Mouse (Mus musculus) cerebellum, adult 8-10 months (tissue): Measurements from ENCODE around the gene Gm42906.

Source experiments
- DNase-seq: peaks from one replicate; pipeline ENCODE4 v3.0.0; 2022

The Gm42906 gene

DNA sequence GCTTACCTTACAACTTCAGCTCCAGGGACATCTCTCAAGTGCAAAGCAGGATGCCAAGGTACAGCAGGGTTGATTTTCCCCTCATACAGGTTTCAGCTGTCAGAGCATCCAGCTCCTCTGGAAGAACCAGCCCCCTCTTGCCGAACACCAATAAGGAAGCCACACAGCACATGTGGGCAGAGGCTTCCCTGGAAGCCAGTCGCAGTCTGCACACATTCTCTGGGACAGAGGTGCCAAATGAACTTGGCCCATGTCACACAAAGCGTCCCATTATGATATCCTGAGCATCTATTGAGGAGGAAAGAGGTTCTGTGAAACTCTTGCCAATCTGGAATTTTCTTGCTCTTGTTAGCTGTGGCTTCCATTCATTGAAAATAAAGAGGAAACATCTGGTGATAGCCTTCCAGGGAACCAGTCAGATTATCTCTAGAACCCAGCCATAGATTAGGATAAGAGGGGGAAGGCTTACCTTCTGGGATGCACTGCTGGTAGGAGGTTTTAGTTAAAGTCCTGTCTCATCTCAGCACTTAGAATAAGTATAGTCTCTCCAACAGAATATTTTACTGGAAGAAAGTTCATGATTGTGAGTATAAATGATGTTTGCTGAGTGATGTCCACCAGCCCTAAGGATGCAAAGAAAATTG lies at the start of gene Gm42906:
Gene Gm42906, minus strand, starts transcription at position 51 of the 644 bp plus-strand sequence.
- DNase-seq = no peak

DNA sequence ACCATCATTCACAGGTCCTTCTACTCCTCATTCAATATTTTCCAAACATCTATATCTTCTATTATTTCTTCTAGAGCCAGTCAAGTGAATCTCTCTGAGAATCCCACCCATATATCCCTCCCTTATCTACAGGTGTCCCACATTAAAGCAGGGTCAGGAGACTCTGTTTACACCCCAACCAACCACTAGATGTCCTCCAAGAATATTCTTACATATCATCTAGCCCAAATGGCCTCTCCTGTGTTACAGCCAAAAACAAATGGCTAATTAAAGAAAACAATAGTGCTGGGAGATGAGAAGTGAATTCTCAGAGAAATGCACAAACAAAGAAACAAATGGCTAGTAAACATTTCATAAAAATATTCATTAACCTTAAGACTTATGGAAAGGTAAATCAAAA lies 17.7 kb upstream of the Gm42906 start:
- no peak for DNase-seq

DNA sequence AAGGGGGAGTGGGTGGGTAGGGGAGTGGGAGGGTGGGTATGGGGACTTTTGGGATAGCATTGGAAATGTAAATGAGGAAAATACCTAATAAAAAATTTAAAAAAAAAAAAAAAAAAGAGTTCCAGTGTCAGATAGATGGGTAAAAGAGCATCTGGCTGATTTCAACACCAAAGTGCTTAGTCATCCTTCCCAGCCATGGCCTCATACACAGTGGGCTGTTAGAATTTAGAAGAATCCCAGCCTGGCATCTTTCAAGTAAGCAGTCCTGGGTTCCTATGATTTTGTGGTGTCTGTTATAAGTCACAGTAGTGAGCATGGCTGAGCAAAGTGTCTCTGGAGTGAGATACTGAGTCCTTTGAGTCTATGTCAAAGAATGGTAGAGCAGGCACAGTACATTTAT lies 7.1 kb upstream of the Gm42906 start:
- DNase-seq = no peak

DNA sequence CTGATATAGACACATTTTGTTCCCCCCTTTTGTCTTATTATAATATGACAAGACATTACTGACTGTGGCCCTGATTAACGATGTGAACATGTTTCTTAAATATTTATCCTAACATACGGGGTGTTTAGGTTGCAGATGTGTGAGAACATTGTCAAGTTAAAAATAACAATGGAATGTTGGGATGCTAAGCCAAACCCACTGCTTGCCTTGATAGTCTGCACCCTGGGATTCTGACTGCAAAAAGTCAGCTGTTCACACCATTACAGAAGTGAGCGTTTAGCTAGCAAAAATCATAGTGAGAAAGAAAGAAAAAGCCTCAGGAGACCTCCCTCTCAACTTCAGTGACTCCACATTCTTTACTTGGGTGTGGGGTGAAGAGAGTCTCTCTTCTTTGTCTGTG lies 1.5 kb downstream of the Gm42906 start:
- DNase-seq = no peak

DNA sequence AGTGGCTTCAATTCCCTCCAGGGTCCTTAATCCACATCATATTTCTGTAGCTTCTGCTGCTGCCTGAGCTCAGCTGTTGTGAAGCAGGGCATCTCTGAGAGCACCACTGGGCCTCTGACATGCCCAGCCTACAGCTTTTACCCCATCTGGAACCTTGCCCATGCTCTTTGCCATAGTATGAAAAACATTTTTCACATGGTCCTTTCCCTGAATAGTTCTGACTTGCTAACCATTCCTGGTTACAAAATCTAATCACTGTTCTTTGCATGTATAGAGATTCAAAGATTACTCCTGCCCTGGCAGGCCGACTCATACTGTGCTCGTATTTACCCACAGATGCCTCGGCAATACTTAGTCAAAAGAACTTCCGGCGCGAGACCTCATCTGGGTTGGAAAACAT lies 5.3 kb downstream of the Gm42906 start:
- DNase-seq = no peak

DNA sequence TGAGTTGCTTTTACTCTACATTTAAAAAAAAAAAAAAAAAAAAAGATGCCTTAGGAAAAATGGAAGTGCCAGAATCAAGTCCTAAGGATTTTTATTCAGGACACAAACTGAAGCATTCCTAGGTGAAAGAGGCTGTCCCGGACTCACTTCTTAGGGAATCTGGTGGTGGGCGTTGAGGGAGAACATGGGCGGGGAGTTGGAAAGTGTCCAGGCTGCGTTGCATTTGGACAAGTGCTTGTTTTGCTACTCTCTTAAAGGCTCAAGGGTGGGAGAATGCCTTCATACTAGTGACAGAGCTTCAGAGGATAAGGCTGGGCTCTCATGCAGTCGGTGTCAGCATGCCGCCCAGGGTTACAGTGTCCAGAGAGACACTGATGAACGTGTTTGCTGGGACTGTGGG lies 6.1 kb downstream of the Gm42906 start:
- DNase-seq = no peak

DNA sequence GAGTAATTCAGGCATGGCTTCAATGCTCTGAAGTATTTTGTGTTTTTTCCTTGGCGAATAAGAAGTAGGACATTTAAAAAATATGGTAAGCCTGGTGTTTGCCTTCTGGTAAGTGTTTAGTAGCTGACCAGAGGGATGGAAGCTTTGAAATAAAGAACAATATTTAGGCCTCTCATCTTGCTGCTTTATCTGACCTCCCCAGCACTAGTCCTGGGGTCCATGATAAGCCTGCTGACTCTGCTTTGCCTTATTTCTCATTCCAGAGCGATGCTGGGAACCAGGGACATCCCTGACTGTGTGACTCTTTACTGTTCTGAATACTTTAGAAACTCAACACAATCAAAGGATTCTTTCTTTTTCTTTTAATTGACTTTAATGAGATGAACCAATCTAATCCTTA lies 9.4 kb downstream of the Gm42906 start:
- no peak for DNase-seq

DNA sequence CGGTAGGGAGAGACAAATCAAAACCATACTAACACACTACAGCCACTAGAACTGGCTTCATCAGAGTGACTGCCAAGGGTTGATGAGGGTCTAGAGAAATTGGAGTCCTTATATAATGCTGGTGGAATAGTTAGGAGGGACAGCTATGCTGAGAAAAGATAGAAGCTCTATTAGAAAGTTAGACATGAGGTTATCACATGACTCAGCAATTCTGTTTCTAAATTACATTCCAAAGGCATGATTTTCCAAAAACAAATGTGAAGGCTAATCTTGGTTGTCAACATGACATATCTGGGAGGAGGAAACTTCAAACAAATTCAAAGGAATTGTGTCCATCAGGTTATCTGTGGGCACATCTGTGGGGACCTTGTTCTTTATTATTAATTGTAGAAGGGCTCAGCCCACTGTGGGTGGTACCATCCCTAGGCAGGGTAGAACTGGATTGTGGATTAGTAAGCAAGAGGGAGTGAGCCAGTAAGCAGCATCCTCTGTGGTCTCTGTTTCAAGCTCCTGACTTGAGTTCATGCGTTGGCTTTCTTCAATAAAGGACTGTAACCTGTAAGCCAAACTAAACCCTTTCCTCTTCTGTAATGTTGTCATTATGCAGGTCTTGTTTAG lies 10.4 kb downstream of the Gm42906 start:
- no peak for DNase-seq

DNA sequence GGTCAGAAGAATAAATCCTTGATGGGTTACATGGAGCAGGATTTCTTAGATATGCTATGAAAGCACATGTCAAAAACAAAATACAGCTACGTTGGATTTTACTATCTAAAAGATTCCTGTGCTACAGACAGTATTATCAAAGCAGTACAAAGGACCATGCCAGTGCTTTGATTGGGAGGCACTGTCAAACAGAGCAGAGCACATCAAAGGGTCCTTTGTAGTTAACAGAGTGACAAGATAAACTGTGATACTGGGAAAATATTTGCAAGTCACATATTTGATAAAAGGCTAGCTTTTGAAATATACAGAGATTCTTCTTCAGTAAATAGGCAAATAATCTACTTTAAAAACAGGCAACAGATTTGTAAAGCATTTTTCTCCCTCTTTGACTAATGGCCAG lies 11.0 kb downstream of the Gm42906 start:
- DNase-seq = no peak

DNA sequence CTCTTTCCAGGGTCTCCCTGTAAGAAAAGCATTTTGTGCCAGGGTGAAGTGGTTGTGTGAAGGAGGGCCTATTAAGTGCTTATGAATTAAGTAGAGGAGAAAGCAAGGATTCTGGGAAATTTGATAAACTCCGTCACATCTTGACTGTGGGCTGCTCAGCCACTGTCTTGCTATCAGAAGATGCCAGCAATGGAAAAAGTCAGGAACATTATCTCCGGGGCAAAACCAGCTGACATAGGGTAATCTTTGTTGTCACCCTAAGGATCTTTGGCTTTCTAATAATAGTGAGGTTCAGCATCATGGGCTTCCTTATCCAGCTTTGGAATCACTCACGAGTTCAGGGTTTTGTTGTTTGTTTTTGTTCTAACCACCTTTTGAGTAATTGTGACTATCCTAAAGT lies 14.3 kb downstream of the Gm42906 start:
- DNase-seq = no peak

DNA sequence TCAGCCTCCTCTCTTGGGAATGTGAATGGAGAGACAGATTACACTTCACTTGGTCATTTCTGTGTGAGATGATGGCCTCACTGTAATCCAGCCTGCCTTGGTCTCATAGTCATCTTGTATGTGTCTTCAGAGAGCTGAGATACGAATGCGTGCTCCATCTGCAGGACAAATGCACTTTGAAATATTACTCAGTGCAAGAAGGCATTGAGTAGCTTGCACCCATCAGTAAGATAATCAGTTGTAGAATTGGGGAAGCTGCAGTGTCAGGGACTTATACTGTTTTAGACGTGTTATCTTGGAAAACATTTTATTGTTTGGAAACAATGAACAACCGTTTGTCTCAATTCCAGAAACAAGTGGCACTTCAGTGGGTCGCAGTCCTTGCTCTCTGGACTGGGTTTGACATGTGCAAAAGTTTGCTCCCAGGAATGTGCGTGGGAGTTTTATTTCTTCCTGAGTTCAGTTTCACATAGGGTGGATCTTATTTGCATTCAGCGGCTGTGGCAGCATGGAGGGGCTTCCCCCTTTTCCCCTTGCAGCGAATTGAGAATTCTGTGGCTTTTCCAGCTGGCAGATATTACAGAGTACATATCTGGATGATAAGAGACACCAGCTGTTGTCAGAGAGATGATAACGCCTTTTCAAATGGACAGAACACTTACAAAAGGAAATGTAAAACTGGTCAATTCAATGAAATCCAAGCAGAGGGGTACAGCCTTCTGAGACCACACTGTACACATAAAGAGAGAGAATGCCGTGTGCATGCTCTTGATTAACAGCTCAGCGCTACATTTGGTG lies 15.1 kb downstream of the Gm42906 start:
- no peak for DNase-seq

DNA sequence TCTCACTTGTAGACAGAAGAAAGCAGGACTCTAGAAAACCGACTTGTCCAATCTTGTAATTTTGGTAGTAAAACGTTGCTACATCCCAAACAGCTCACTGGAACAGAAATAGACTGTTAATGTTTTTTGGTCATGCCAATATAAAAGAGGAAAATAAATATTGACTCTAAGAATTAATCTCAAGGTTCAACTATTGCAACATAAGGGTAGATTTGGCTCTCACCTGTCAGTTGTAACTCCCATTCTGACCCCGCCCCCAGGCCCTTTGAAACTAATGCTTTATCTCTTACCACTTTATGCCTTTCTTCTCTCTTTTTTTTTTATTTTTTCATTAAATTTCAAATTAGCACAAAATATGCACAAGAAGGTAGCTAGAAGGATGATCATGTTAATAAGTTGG lies 18.0 kb downstream of the Gm42906 start:
- DNase-seq = no peak

DNA sequence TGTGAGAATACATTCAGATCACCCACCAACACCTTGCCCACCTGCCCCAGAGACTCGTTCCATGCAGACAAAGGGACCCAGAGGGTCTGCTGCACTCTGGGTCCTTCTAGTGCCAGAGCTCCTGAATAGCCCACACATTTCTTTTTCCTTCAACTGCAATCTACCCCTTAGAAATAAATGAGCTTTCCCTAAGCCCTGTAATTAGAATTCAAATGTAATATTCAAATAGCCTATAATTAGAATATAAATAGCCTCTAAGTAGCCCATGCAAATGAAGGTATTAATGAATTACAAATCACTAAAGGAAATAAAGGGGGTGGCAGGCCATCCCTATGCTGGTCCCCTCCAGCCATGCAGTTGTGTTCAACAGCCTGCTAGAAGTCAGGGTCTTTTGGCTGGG lies 18.7 kb downstream of the Gm42906 start:
- DNase-seq = no peak

DNA sequence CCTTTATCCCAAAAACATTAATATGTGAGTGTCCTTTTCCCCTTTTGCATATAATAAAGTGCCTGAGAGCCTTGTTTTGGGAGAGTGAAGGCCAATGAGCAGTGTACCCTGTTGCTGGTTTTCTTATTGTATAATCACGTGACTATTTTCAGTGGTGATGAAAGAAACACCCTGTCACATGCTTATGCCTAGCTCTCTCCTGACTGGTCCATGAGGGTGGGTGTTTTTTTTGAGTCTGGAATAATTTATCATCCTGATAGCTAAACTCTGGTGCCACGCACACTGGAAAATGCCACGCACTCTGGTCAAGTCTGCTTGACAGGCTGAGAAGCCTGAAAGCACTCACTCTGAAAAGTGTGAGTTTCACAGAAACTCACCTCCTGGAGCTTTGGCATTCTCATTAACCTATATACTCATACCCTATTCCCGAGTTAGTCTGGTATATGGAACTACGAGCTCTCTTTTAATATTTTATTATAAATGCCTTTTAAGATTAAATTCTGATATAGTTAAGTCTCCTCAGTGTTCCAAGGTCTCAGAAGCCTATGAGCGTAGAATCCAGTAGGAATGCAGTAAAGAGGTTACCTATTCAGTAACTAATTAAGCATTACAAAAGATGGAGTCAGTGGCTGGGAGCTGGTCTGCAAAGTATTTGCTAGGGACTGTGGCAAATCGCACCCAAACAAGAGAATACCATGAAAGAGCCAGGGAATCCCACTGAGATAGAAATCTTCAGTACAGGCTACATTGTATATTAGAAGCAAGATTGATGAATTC lies 19.7 kb downstream of the Gm42906 start:
- no peak for DNase-seq

DNA sequence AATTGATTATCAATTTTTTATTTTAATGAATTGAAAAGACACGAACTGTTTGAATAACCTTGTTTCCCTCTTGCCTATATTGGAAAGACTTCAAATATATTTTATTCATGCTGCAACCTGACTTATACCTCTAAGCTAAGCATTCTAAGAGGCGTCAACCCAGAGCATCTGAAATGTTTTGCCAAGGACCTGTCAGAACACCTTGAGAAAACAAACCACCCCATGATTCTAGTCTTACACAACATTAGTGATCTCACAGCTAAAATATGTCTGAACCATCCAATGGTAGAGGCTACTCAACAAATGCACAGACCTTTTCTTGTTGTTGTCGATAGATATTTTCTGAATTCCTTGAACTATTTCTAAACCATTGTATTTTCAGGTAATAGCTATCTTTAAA lies 20.5 kb downstream of the Gm42906 start:
- DNase-seq = no peak

DNA sequence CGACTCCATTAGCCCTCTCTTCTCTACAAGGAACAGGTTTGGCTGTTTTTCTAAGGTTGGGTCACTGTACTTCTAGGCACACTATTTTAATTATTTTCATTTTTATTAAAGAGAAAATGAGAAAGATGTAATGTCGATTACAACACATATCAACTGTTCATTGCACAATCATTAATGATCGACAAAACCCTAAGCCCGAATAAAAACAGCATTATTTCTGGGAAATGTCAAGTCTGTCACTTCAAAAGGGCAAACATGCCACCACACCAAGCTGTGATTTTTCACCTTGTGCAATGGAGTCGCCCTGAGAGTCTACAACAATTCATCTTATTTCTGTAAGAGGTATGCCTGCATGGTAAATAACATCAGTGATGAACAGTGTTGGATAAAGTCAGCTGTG lies 21.7 kb downstream of the Gm42906 start:
- no peak for DNase-seq

DNA sequence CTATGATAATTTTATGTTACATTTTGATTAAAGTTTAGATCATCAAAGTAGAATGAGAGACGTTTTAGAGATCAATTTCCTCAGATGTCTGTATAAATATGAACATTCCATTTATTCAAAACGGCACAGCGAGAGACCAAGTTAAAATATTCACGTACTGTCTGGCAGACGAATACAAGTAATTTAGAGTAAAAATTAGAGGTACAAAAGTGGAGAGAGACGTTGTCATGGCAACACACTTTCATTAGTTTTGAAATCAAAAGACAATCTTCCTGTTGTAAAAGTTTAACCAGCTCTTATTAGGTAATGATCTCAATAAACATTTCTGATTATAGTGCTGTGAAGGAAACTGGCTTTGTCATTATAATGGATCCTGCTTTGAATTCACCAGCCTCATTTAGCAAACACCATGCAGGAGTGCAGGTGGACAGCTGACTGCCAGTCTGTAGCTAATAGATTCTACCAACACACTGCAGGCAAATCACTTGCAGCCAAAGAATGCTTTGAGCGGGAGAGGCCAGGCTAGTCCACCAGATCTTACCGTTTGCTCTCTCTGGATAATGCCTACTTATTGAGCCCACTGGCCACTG lies 22.6 kb downstream of the Gm42906 start:
- DNase-seq = no peak

DNA sequence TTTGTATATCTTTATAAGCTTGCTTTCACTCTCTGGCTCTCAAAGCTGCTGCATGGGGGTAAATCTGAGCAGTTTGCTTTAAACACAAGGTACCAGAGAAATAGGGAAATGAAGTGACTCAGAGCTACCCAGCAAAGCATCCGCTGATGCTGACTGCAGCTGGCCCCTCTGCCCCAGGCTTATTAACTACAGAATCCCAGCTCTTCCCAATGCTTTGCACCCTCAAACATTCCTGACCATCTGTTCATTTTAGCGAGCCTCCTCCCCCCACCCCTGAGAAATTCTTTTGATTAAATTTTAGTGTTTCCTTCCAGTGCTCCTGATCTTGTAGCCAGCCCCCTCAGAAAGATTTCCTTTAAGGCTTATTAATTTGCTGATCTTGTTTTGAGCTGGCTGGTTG lies 24.4 kb downstream of the Gm42906 start:
- DNase-seq = no peak

DNA sequence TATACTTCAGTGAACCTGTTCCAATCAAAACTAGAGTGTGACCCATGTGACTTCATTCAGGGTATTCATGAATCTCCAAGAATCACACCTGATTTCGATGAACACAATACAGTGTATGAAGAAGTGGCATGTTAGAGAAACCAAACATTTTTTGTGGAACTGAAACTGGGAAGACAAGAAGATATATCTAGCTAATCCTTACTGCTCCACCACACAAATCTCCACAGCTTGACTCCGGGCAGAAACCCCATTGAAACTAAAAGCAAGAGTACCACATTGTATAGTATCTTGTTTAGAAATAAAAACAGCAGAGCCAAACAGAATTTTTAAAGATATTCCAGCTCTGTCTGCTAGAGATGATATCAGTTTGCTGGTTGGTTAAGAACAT lies 27.4 kb downstream of the Gm42906 start:
- no peak for DNase-seq

DNA sequence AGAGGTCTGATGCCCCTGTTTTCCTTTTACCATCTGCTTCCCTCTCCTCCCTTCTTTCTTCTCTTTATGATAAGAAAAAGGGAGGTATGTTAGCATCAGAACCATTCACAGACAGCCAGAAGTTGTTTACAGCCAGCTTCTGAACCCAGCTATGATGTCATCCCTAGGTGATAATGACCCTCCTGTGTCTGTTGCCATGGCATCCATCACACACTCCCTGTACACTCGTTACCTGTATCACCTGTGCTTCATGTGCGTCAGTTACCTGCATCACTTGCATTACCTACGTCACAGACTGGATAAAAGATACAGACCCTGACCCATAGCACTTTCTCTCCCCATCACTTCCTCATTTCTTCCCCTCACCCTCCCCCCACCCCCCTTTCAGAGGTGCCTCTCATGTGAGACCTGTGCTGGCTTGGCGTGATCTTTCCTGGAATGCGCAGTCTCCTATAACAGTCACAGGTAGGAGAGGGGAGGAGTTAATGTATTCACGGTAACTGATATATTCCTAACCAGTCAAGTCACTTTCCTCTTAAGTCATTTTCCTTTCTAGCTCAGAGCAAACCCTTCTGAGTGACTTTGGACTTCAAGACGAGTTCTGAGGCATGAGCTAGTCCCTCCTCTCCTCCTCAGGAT lies 27.9 kb downstream of the Gm42906 start:
- DNase-seq = no peak

DNA sequence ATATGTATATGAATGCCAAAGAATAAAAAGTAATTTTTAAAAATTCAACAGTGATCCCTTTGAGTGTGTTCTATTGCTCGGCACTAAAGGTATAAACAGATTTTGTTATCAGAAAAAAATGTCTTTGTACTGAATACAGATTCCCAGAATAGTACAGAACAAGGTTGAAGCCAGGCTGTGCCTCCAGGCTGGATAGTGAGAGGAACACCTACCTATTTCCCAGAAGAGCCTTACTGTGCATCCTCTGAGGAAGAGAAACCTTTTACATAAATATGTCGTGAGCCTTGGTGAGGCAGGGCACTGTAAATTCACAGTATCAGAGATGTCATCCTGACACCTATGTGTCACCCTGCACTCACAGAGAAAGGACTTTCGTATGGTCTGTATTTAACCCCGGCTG lies 31.8 kb downstream of the Gm42906 start:
- no peak for DNase-seq

DNA sequence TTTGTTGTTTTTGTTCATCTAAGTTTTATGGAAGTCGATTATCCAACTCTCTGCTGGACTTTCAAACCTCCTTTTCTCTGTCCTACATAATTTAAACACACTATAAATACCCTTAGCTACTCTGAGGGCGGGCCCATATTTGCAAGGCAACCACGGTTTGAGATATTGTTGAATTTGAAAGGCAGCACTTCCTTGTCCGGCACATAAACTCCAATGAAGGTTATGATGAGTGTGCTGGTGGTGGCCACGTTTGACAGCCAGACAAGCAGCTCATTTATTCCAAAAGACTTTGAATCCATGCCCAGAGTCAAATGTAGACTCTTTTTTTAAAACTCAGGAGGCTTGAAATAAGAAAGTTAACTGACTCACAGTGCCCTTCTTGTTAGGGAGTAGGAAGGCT lies 33.3 kb downstream of the Gm42906 start:
- DNase-seq = no peak
